Mouse (Mus musculus): ENCODE results near the gene Slc35a1. TPM values are rescaled to one million over a fixed set of nuclear protein-coding genes. Genes with fewer than 3 reads are reported as not detected.

Slc35a1 gene
- polyA plus RNA-seq, 2 experiments from 2014 or later = 29.6 to 33.9 TPM

DNA sequence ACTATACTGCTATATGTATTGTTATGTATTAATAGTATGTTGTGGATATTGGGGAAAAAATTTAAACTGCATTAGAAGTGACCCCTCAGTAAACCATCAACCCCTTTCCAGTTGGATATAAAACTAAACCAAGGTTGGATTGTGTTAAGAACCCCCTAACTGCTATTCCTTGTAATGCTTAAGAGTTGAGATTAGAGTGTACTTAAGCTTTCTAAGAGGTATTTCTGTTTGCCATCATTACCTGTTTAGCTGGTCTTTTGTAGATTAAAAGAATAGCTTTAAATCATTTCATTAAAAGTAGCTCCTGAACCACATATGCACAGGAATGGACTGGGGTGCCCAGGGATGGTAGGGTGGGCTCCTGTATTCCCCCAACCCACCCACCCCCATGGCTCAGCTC is 42.5 kb downstream of the Slc35a1 start:
- ATAC-seq = no peak

DNA sequence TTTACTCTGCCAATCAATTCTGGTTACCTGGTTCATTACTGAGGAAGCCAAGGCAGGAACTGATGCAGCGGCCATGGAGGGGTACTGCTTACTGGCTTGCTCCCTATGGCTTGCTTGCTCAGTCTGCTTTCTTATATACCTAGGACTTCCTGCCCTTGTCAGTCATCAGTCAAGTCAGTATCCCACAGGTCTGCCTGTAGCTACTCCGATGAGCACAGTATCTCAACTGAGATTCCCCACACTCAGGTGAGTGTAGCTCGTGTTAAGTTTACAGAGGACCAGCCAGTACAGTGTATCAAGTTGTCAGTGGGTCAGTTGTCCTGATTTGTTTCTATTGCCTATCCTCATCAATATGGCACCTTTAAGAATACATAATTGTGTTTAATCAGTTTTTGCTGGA is 46.5 kb downstream of the Slc35a1 start:
- ATAC-seq = no peak

DNA sequence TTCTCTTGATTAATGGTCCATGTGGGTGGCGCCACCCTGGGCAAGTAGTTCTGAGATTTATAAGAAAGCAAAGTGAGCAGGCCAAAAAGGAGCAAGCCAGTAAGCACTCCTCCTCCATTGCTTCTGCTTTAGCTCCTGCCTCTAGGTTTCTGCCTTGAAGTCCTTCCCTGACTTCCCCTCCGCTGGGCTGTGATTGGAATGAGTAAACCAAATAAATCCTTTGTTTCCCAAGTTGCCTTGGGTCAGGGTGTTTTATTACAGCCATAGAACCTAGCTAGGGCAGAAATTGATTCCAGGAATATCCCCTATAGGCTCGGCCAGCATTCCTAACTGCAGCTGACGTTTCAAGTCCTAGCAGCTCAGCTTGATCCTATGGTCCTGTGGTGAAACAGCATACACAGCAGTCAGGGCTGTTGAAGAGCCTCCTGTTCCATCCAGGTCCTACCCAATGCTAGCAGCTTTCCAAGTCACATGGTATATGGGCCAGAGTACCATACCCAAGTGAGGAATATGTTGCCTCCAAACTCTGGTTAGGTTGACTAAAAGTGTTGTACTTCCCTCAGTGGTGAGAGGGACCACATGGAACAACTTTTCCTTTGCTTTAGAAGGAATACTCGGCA is 47.4 kb downstream of the Slc35a1 start:
- ATAC-seq = no peak

- ATAC-seq = no peak
Measured at GRCm38 (mm10) chr4:34637851-34638250, 49.4 kb downstream of the Slc35a1 start.

GRCm38 (mm10) chr4:34637386-34637785 is 49.9 kb downstream of the Slc35a1 start:
- no peak for ATAC-seq

DNA sequence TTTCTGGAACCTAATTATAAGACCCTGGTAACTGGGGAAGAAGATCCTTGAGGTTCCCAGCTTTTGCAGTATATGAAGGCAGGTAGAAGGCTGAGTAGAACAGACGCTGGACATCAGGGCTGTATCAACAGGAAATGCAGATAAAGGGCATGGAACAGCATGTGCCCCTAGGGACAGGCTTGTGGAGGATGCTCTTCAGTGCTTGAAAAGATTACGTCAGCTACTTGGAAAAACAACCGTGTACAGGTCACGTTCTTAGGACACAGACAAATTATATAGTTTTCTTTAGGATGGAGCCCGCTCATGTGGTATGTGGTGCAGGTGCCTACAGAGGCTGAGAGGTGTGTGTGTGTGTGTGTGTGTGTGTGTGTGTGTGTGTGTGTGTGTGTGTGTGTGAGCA is 51.2 kb downstream of the Slc35a1 start:
- no peak for ATAC-seq

GRCm38 (mm10) chr4:34634129-34634528 is 53.1 kb downstream of the Slc35a1 start:
- no peak for ATAC-seq

DNA sequence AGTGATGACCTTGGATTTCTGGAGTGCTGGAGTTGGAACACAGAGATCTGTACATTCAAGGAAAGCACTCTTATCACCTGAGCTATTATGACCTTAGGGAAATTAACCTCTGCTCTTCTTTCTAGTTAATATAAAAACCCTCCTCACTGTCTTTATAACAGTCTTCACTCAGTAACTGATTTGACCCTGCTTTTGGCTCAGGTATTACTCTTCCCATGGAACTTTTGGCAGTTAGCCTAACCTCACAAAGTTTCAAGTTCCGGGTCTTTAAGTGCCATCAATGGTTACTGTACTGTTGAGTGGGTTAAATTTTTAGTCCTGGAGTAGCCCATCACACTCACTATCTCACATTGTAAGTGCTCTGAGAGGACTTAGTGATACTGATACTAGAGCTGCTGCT is 57.3 kb downstream of the Slc35a1 start:
- no peak for ATAC-seq

DNA sequence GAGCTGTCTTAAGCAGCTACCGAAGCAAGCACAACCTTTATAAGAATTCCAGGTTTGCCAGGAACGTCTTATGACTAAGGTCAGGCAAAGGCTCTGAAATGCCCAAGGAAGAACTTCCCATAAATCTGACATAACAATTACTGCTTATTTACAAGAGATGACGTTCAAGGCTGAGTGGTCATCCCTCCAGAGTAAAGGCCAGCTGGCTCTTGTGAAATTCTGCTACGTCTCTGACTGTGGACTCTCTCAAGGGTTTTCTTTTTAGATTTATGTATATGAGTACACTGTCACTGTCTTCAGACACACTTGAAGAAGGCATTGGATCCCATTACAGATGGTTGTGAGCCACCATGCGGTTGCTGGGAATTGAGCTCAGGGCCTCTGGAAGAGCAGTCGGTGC is 60.8 kb downstream of the Slc35a1 start:
- ATAC-seq = no peak

GRCm38 (mm10) chr4:34625556-34625955 is 61.7 kb downstream of the Slc35a1 start:
- no peak for ATAC-seq

DNA sequence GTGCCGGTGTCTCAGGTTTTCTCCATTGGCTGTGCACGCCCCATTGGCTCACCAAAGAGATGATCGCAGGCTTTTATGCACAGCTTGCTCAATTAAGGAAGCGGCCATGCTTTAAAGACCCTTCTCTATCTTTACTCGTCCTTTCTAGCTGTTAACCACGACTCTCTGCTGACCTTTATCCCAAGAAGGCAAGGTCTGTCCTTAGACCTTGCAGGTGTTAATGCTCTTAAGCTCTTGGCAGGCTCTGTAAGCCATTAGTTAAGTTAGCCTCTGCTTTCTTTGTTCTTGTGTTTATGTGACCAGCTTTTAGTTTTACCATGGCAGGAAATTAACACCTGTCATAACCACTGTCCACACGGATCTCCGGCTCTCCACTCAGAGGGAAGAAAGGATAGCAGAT is 71.1 kb downstream of the Slc35a1 start:
- ATAC-seq = no peak

DNA sequence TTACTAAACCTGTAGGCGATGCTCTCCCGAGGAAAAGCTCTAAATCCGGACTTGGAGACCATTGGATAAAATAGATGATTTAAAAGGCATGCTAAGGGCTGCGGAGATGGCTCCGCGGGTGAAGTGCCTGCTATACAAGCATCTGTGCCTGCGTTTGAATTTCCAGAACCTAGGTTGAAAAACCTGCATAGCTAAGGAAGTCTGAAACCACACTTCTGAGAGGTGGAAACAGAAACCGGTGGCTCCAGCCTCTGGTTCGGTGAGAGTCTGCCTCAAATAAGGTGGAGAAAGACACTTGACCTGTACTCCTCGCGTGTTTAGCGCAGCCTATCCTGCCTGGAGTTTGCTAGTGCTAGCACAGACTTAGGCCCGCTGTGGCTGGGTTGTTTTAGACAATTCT is 71.9 kb downstream of the Slc35a1 start:
- peak; percentile 34 for ATAC-seq

DNA sequence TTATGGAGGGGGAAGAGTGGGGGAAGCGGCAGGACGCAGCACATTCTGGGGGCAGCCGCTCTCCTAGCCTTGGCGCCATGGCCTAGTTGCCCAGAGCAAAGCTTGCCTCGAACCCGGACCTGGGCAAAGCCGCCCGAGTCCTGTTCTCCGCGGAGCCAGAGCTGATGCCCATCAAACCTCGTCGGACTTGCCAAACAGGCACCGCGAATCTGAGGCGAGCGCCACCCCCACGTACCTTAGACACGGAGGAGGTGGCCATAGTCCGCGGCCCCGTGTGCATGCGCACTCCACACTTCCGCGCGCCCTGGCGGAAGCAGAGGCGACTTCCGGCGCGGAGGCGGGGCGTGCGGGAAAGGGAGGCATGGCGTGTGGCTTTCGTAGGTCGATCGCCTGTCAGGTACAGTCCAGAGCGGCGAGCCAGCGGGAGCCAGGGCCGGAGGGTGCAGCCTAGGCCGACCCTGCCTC is 72.6 kb downstream of the Slc35a1 start, which contains the start of the genes Orc3 and Rars2:
TSS of gene Orc3 (minus strand) at position 315 of the 465 bp plus-strand sequence.
TSS of gene Rars2 (plus strand) at position 328 of the 465 bp plus-strand sequence.
- peak; percentile 98 for ATAC-seq

GRCm38 (mm10) chr4:34613571-34614145 is 73.6 kb downstream of the Slc35a1 start:
- ATAC-seq = no peak

Other genes starting within 250 kb of the Slc35a1 start
- gene Akirin2, start 136.5 kb downstream of the Slc35a1 start, polyA plus RNA-seq (2017; shearing (Covaris generic)) = 10 to 100 TPM in 1 of 2 experiments, 1 to 10 TPM in 1; 8.7 to 14.6 TPM
- gene Orc3, start 72.5 kb downstream of the Slc35a1 start, polyA plus RNA-seq (2017; shearing (Covaris generic)) = 100 to 1,000 TPM; 101 to 113 TPM
- 10 to 100 TPM; 45.6 to 59.2 TPM for gene Rars2, start 72.5 kb downstream of the Slc35a1 start, polyA plus RNA-seq (2017; shearing (Covaris generic))
- not detected for gene Cfap206, start 42.8 kb upstream of the Slc35a1 start, polyA plus RNA-seq (2017; shearing (Covaris generic))
- not detected for gene Gm136, start 68.8 kb upstream of the Slc35a1 start, polyA plus RNA-seq (2017; shearing (Covaris generic))
- 10 to 100 TPM; 65.5 to 69.1 TPM for gene Smim8, start 91.0 kb upstream of the Slc35a1 start, polyA plus RNA-seq (2017; shearing (Covaris generic))
- gene Zfp292, start 195.5 kb upstream of the Slc35a1 start, polyA plus RNA-seq (2017; shearing (Covaris generic)) = 10 to 100 TPM; 22.0 to 28.5 TPM
- not detected for gene Cga, start 206.3 kb upstream of the Slc35a1 start, polyA plus RNA-seq (2017; shearing (Covaris generic))